Mouse (Mus musculus) CH12.LX (cell line): ENCODE results near the gene Brsk1. TPM values are rescaled to one million over a fixed set of nuclear protein-coding genes. Genes with fewer than 3 reads are reported as not detected.

Experiments used
- DNase-seq: peaks from one replicate; pipeline ENCODE4 v3.0.0-alpha.2; 2013; ENCODE audit errors: extremely low read depth
- H3K27ac ChIP-seq: 2 replicates; pipeline ENCODE4 v1.5.1; 2012; ENCODE audit warnings: low read depth, mild to moderate bottlenecking, control low read depth, moderate library complexity; ENCODE audit not compliant: insufficient read depth
- H3K27me3 ChIP-seq: replicated peaks from 2 replicates; pipeline ENCODE3; 2012; ENCODE audit warnings: inconsistent platforms
- H3K36me3 ChIP-seq, 2 experiments: replicated peaks in 1 of 2; 2 replicates each; pipeline versions ENCODE3 to v1.6.1; 2012; ENCODE audit warnings: inconsistent platforms in 1 of 2, low read length in 1 of 2, mild to moderate bottlenecking in 1 of 2, mixed read lengths in 1 of 2, moderate library complexity in 1 of 2; ENCODE audit not compliant: control insufficient read depth in 1 of 2, insufficient read depth in 1 of 2
- H3K4me1 ChIP-seq, 2 experiments: 2 replicates each; pipeline ENCODE4 v1.6.1; 2012; ENCODE audit warnings: inconsistent platforms in 1 of 2, moderate library complexity in 1 of 2; ENCODE audit not compliant: insufficient read depth in 2 of 2, control insufficient read depth in 1 of 2
- H3K4me2 ChIP-seq: 2 replicates; pipeline ENCODE4 v1.6.1; 2012; ENCODE audit warnings: low read depth, mild to moderate bottlenecking, control low read depth; ENCODE audit not compliant: poor library complexity, insufficient read depth, severe bottlenecking
- H3K4me3 ChIP-seq, 3 experiments: fragments of 150-350 bp in 1 of 3; sonication (generic) in 1 of 3; replicated peaks in 1 of 3; 2 replicates each; pipeline versions ENCODE3 to v1.5.1; 2011 to 2012; ENCODE audit warnings: low read depth in 2 of 3, low read length in 2 of 3, mild to moderate bottlenecking in 2 of 3, moderate library complexity in 2 of 3, control low read depth in 1 of 3, improper control_type of control experiment in 1 of 3, inconsistent platforms in 1 of 3, mixed read lengths in 1 of 3; ENCODE audit not compliant: poor library complexity in 1 of 3
- H3K79me2 ChIP-seq: replicated peaks from 2 replicates; pipeline ENCODE4 v1.6.1; 2012; ENCODE audit warnings: mild to moderate bottlenecking, moderate library complexity; ENCODE audit not compliant: control insufficient read depth, poor library complexity, insufficient read depth, severe bottlenecking; ENCODE audit errors: extremely low read depth
- H3K9ac ChIP-seq: 2 replicates; pipeline ENCODE4 v1.6.1; 2012; ENCODE audit warnings: low read depth, mild to moderate bottlenecking, control low read depth, moderate library complexity; ENCODE audit not compliant: insufficient read depth
- H3K9me3 ChIP-seq: replicated peaks from 2 replicates; pipeline ENCODE3; 2012; ENCODE audit warnings: low read length, inconsistent platforms, mixed read lengths
- BHLHE40 ChIP-seq: IDR thresholded peaks from 2 replicates; pipeline ENCODE4 v1.6.1; 2011; ENCODE audit warnings: mild to moderate bottlenecking, low read depth, low read length, improper control_type of control experiment
- CTCF ChIP-seq, 2 experiments: IDR thresholded peaks in 1 of 2; conservative IDR thresholded peaks in 1 of 2; 2 replicates each; pipeline ENCODE4 v1.5.1; 2011 to 2012; ENCODE audit warnings: low read depth in 2 of 2, low read length in 2 of 2, improper control_type of control experiment in 1 of 2, inconsistent platforms in 1 of 2, mild to moderate bottlenecking in 1 of 2, moderate library complexity in 1 of 2
- E2F4 ChIP-seq: IDR thresholded peaks from 2 replicates; pipeline ENCODE4 v1.6.1; 2011; ENCODE audit warnings: low read depth, low read length, improper control_type of control experiment; ENCODE audit not compliant: insufficient replicate concordance
- ELF1 ChIP-seq: IDR thresholded peaks from 2 replicates; pipeline ENCODE4 v1.6.1; 2014; ENCODE audit warnings: low read depth, mild to moderate bottlenecking, inconsistent platforms, low read length, improper control_type of control experiment
- ETS1 ChIP-seq: conservative IDR thresholded peaks from 2 replicates; pipeline ENCODE4 v1.6.1; 2012; ENCODE audit warnings: low read depth, mild to moderate bottlenecking, inconsistent platforms, low read length, improper control_type of control experiment, moderate library complexity
- HCFC1 ChIP-seq: IDR thresholded peaks from 2 replicates; pipeline ENCODE4 v1.6.1; 2012; ENCODE audit warnings: low read depth, mild to moderate bottlenecking, inconsistent platforms, low read length, improper control_type of control experiment
- JUN ChIP-seq: IDR thresholded peaks from 2 replicates; pipeline ENCODE4 v1.6.1; 2011; ENCODE audit warnings: low read depth, mild to moderate bottlenecking, low read length, improper control_type of control experiment, moderate library complexity; ENCODE audit not compliant: insufficient read depth
- MAFK ChIP-seq: IDR thresholded peaks from 2 replicates; pipeline ENCODE4 v1.6.1; 2011; ENCODE audit warnings: low read length, improper control_type of control experiment; ENCODE audit not compliant: insufficient replicate concordance
- MEF2A ChIP-seq: IDR thresholded peaks from 2 replicates; pipeline ENCODE4 v1.6.1; 2014; ENCODE audit warnings: low read depth, mild to moderate bottlenecking, inconsistent platforms, low read length, improper control_type of control experiment, borderline replicate concordance
- MXI1 ChIP-seq: IDR thresholded peaks from 2 replicates; pipeline ENCODE4 v1.6.1; 2011; ENCODE audit warnings: mild to moderate bottlenecking, low read depth, low read length, improper control_type of control experiment
- MYC ChIP-seq: IDR thresholded peaks from 2 replicates; pipeline ENCODE4 v1.6.1; 2011; ENCODE audit warnings: low read depth, mild to moderate bottlenecking, improper control_type of control experiment, low read length
- NELFE ChIP-seq: IDR thresholded peaks from 2 replicates; pipeline ENCODE4 v1.6.1; 2011; ENCODE audit warnings: low read depth, low read length, improper control_type of control experiment
- NRF1 ChIP-seq: IDR thresholded peaks from 2 replicates; pipeline ENCODE4 v1.6.1; 2014; ENCODE audit warnings: low read depth, mild to moderate bottlenecking, inconsistent platforms, low read length, improper control_type of control experiment, moderate library complexity
- PAX5 ChIP-seq: IDR thresholded peaks from 2 replicates; pipeline ENCODE4 v1.6.1; 2012; ENCODE audit warnings: low read length, inconsistent platforms, mixed read lengths
- POLR2AphosphoS2 ChIP-seq: IDR thresholded peaks from 2 replicates; pipeline ENCODE4 v1.6.1; 2011; ENCODE audit warnings: low read depth, low read length, improper control_type of control experiment
- RAD21 ChIP-seq: IDR thresholded peaks from 2 replicates; pipeline ENCODE4 v1.6.1; 2011; ENCODE audit warnings: low read depth, mild to moderate bottlenecking, low read length, improper control_type of control experiment, moderate library complexity
- RCOR1 ChIP-seq: conservative IDR thresholded peaks from 2 replicates; pipeline ENCODE4 v1.6.1; 2012; ENCODE audit warnings: low read depth, mild to moderate bottlenecking, inconsistent platforms, low read length, improper control_type of control experiment
- SIN3A ChIP-seq: IDR thresholded peaks from 2 replicates; pipeline ENCODE4 v1.6.1; 2012; ENCODE audit warnings: low read length, improper control_type of control experiment, inconsistent platforms
- TCF12 ChIP-seq: IDR thresholded peaks from 2 replicates; pipeline ENCODE4 v1.6.1; 2014; ENCODE audit warnings: low read depth, mild to moderate bottlenecking, inconsistent platforms, low read length, improper control_type of control experiment
- USF2 ChIP-seq: conservative IDR thresholded peaks from 2 replicates; pipeline ENCODE4 v1.6.1; 2011; ENCODE audit warnings: low read depth, low read length, improper control_type of control experiment
- ZC3H11A ChIP-seq: IDR thresholded peaks from 2 replicates; pipeline ENCODE4 v1.6.1; 2012; ENCODE audit warnings: low read depth, mild to moderate bottlenecking, inconsistent platforms, low read length, improper control_type of control experiment
- ZMIZ1 ChIP-seq: IDR thresholded peaks from 2 replicates; pipeline ENCODE4 v1.6.1; 2012; ENCODE audit warnings: low read depth, mild to moderate bottlenecking, inconsistent platforms, low read length, improper control_type of control experiment
- ZNF384 ChIP-seq: IDR thresholded peaks from 2 replicates; pipeline ENCODE4 v1.6.1; 2012; ENCODE audit warnings: low read depth, low read length, improper control_type of control experiment, inconsistent platforms
- dilution Hi-C: fragments of 300-500 bp; cut with MboI; formaldehyde crosslinking; loops from 2 replicates; pipeline ENCODE4 v1.14.3; 2020; ENCODE audit warnings: low sequenced_read_pairs; ENCODE audit not compliant: extremely low pct_unique_long_range_greater_than_20kb, extremely low pct_ligation_motif_present
- in situ Hi-C: fragments of 300-500 bp; cut with MboI; formaldehyde crosslinking; loops from 3 replicates; pipeline ENCODE4 v1.14.3; 2019; ENCODE audit warnings: low sequenced_read_pairs, low pct_ligation_motif_present, low pct_unique_long_range_greater_than_20kb, mixed read lengths
- polyA plus RNA-seq: library from polyadenylated mRNA; unstranded; fragments of >175 nt; gene quantifications from 2 replicates; pipeline ENCODE4 v1.2.1, GENCODE M21; 2012; ENCODE audit warnings: low read depth; ENCODE audit not compliant: insufficient read length
- total RNA-seq, 2 experiments: library from RNA; depleted of rRNA; stranded (reverse); fragments of 300-350 nt in 1 of 2; fragments of >200 nt in 1 of 2; gene quantifications; 2 replicates each; pipeline ENCODE4 v1.2.3; 2012 to 2014

Brsk1 gene
- total and polyA plus RNA-seq, 3 experiments = 0.25 TPM; not detected in 2

GRCm38 (mm10) chr7:4741151-4741550 lies 50.7 kb downstream of the Brsk1 start (continued):
- no peak for TF ChIP-seq E2F4
- TF ChIP-seq ZC3H11A = no peak
- TF ChIP-seq NRF1 = 0 out of 2 replicates have a peak, but pooled peaks have one; percentile 22
- no peak for TF ChIP-seq RCOR1
- no peak for TF ChIP-seq ETS1
- no peak for TF ChIP-seq JUN
- no peak for TF ChIP-seq RAD21
- peak; percentile 58 for TF ChIP-seq NELFE
- no peak for TF ChIP-seq USF2
- no peak for TF ChIP-seq BHLHE40
- no peak for TF ChIP-seq ZNF384
- 0 out of 2 replicates have a peak, but pooled peaks have one; percentile 31 for TF ChIP-seq POLR2AphosphoS2
- no peak for TF ChIP-seq MEF2A
- TF ChIP-seq, all 38 proteins: peak for 9

- Histone ChIP-seq H3K79me2 (no peaks in the 10 kb centered on the region), H3K9ac (peak overlapping the region; percentile 85; the same call in 1 of the 2 replicates), H3K9me3 (no peaks in the 10 kb centered on the region), H3K4me1 (peaks cover 5 to 24% of the 10 kb centered on the region in 2 experiments; a peak in 3 of 4 replicates), H3K36me3 (peaks cover 31 to 52% of the 10 kb centered on the region in 2 experiments), H3K27me3 (no peaks in the 10 kb centered on the region), H3K27ac (no peak overlapping the region), H3K4me2 (no peak overlapping the region; the same call in 1 of the 2 replicates), H3K4me3 (peak overlapping the region in 2 of 3 experiments; percentile 87 to 98)
- dilution Hi-C loops = no loop called here
- TF ChIP-seq MAFK (no peak), USF2 (no peak), ZMIZ1 (no peak), PAX5 (no peak), JUN (no peak), SIN3A (no peak), MXI1 (no peak), HCFC1 (no peak), ELF1 (no peak), RAD21 (no peak), MEF2A (no peak), POLR2AphosphoS2 (no peak), RCOR1 (no peak), CTCF (conservative IDR thresholded peaks at IDR 0.05 in 1 of 2, IDR thresholded peaks at IDR 0.05 in 1 of 2; ENCODE audit: low read depth in 2 of 2, low read length in 2 of 2) (no peak), MYC (no peak), TCF12 (no peak)
- DNase-seq = no peak
- in situ Hi-C loops = no loop called here
Measured at GRCm38 (mm10) chr7:4741672-4742481, 51.5 kb downstream of the Brsk1 start.
